Mouse (Mus musculus) urinary bladder, adult 18-20 months (tissue): ENCODE data around the gene Zfp819.

Source experiments
- DNase-seq, 2 experiments: peaks; one replicate each; pipeline ENCODE4 v3.0.0; 2022; ENCODE audit warnings: low spot score in 2 of 2, mixed read lengths in 2 of 2

Zfp819 gene

DNA sequence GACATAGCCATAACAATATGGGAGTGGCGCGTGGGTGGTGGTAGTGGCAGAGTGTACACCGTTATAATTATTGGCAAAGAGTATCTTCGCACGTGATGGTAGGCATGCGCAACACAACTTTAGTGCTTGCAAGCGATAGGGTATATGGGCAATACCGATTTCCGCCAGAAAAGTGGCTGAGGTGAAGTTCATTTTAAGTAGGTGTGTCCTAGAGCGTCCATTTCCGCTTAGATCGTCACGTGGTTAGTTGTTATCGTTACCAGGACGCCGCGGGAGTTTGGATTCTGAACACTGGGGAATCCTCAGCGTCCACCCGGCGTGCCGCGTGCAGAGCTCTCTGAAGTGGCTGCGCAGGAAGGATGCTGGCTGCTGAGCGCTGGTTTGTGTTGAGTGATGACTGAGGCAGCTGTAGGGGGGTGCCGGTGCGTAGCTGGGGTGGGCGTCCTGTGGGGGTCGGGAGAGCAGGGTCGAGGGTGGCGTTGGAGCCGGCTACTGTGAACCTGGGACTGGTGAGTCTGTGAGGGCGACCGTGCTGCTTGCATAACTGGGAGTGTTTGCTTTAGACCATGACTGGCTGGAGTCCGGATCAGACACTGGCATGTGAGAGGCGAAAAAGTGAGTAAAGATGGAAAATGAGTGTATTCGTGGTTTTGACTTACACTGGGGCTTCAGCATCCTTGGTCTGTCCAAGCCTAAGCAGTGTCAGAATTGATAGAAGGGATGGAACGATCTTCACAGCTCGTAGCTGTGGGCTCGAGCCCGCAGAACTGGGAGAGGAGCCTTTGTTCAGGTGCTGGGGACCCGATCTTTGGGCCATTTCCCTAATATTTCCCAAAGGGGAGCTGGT, at the start of gene Zfp819:
Gene Zfp819 (plus strand): TSS at position 274 of the 847 bp plus-strand sequence.
- peak; percentile 3 to 16 for DNase-seq

DNA sequence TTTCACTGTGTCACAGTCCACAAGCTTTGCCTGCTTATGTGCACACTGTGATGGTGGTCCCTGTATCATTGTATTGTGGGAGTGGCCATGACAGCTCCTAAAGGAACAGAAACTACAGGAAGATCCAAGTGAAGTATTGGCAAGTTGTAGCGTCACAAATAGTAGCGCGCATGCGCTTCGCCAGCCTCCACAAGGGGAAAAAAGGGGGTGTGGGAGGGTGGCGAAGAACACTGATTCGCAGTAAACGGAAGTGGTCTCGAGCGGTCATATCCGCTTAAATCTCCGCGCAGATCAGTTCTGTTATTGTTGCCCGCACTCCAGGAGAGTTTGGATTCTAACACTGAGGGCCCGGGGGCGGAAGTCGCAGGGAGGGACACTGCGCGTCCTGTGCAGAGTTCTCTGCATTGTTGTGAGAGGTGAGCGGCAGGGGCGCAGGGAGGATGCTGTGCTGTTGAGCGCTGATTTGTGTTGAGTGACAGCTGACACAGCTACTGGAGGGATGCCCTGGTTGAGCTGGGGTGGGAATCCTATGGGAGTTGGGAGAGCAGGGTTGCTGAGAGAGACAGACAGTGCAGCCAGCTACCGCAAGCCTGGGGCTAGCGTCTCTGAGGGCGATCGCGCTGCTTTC, 44.8 kb upstream of the Zfp819 start, which contains the start of gene Zfp658:
Gene Zfp658 (plus strand): TSS at position 251 of the 628 bp plus-strand sequence.
- peak; percentile 56 to 74 for DNase-seq

DNA sequence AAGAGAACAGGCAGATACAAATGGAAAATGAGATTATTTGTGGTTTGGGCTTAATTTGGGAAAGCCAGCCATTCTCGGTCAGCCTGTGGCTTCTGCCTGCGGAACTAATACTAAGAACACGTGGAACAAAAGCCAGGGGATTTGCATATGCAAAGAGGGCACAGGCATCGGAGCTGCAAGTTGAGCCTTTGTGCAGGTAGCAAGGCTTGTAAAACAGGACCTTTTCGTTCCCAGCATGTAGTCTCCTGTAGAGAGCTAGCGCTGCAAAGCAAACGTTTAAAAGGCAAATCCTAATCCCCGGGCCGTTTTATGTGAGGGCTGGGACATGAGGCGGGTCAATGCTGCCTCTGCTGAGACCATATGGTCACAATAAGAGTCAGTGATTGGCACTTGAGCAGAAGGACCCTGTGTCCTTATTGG, 44.3 kb upstream of the Zfp819 start:
- no peak for DNase-seq

GRCm38 (mm10) chr7:43563300-43563699, 43.7 kb upstream of the Zfp819 start:
- no peak for DNase-seq

DNA sequence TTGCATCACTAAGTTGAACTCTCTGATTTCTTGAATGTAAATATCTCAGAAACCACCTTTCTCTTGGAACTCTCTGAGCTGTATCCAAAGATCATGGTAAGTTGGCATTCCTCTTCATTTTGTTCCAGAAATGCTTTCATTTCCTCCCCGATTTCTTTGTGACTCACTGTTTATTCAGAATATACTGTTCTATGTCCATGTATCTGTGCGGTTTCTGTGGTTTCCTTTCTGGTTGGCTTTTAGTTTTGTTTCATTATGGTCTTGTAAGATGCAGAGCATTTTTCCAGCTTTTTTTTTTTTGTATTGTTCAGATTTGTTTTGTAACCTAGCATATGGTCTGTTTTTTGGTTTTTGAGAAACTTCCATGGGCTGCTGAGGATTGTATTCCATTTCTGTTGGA, 35.8 kb upstream of the Zfp819 start:
- DNase-seq: no peak

DNA sequence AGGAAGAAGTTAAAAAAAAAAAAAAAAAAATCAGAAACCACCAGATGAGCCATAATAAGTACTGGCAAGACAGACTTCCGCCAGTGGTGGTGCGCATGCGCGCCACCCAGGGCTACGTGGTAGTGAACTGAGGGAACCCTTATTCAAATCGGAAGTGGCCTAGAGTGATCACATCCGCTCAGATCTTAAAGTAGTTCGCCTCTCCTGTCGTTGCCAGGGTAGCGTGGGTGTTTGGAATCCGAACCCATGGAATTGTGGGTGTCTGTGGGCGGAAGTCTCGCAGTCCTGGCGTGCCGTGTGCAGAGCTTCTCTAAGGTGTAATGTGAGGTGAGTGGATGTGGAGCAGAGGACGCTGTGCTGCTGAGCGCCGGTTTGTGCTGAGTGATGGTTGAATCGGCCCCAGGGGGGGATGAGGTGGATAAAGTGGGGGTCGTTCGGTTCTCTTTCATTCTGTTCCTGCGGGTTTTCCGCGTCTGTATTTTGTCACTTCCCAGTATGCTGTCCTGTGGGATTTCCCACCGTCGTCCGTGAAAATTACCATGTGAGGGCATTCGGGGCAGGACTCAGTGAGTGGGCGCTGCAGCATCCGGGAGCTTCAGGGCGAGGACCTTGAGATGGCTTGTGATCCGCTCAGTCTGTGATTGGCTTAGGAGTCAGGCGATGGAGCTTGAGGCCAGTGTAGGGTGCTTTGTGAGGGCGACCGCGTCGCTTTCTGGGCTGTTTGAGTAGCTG, 27.4 kb upstream of the Zfp819 start, which contains the start of gene Zfp719:
Gene Zfp719 (plus strand): TSS at position 171 of the 732 bp plus-strand sequence.
- peak; percentile 62 to 87 for DNase-seq

GRCm38 (mm10) chr7:43580526-43580925, 26.4 kb upstream of the Zfp819 start:
- DNase-seq: no peak

- no peak for DNase-seq
Measured at GRCm38 (mm10) chr7:43584790-43585189, 22.2 kb upstream of the Zfp819 start.

- DNase-seq: no peak
Measured at GRCm38 (mm10) chr7:43601884-43602283, 5.1 kb upstream of the Zfp819 start.

DNA sequence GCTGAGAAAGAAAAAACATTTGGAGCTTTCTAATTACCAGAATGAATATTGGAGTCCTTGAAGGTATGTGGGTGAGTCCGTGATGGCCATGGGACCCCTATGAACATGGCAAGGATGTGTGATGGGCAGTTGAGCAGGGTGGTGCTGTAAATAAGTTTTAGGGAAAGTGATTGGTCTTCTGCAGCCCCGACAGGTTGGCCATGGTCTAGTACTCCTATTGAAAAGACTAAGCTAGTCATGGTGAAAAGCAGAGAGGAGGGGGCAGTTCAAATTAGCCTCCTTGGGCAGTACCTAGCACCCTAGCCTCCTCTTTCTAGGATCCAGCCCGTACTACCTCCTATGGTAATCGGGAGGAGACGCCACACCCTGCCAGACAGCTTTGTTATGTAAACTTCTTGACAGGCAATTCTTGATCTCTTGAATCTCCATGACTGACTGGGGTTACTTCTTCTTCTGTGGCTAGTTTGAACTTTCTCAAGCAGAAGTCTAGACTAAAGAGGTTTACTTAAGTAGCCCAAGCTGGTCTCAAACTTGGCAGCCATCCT, 846 bp downstream of the Zfp819 start:
- DNase-seq: no peak

- no peak for DNase-seq
Measured at GRCm38 (mm10) chr7:43608316-43608824, 1.4 kb downstream of the Zfp819 start.

DNA sequence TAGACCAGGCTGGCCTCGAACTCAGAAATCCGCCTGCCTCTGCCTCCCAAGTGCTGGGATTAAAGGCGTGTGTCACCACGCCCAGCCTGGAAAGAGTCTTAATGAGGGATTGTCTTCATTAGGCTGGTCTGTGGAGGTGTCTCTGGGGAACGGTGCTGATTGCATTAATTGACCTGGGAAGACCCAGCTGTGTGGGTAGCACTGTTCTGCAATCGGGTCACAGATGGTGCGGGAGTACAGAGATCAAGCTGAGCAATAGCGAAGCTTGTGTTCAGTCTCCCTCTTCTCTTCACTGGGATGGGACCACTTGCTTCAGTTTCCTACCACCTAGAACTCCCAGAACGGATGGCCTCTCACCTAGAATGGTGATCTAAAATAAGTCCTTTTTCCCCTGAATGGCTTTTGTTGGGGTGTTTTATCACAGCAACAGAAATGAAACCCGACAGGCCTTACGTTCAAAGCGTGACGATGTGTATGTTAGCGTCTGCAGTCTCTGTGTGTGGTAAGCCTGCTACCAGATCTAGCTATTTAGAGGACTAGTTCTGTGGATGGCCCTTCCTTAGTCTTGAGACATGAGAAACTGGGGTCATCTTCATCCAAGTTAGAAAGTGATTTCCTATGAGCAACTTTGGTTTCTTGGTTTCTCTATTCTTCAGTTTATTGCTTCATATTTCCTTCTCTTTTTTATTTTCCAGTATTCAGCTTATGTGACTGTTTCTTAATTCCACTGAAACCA, 7.0 kb downstream of the Zfp819 start:
- no peak for DNase-seq

DNA sequence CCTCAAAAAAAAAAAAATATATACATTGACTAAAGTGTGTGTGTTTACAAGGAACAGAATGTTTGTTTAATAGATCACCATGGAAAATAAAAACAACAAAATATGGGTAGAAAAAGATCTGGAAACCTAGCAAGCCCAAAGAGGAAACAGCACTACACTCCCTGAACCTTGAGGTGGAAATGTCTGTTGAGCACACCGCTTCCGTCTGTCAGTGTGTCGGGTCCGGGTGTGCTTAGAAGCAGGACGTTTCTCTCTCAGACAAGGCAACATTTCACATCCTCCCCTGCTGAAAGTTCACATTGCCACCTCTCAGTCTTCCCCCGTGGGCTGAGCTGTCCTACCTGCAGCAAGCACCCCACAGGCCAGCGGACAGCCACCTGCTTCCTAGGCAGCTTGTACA, 16.0 kb downstream of the Zfp819 start:
- DNase-seq: no peak

- DNase-seq: no peak
Measured at GRCm38 (mm10) chr7:43623819-43624218, 16.9 kb downstream of the Zfp819 start.

- no peak for DNase-seq
Measured at GRCm38 (mm10) chr7:43625065-43625464, 18.1 kb downstream of the Zfp819 start.

GRCm38 (mm10) chr7:43625794-43626422, 18.9 kb downstream of the Zfp819 start:
- no peak for DNase-seq

GRCm38 (mm10) chr7:43633940-43634339, 27.0 kb downstream of the Zfp819 start:
- DNase-seq: no peak

- DNase-seq: no peak
Measured at GRCm38 (mm10) chr7:43634500-43634899, 27.5 kb downstream of the Zfp819 start, which contains the start of gene Ceacam18. Gene Ceacam18, plus strand, starts transcription at chr7:43634707.

DNA sequence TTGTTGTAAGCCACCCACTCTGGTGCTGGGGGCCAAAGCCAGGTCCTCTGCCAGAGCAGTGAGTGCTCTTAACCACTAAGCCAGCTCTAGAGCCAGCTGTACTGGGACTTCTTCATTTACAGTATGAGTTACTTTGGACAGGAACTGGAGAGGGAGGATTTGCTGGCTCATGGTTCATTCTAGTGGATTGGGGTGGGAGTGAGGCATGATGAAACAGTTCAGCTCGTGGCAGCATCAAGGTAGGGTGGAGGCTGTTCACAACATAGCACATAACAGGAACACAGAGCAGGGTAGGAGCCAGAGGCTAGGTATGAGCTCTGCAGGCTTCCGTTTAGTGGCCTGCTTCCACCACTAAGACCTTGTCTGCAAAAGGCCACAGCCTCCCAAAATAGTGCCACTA, 29.2 kb downstream of the Zfp819 start:
- no peak for DNase-seq

DNA sequence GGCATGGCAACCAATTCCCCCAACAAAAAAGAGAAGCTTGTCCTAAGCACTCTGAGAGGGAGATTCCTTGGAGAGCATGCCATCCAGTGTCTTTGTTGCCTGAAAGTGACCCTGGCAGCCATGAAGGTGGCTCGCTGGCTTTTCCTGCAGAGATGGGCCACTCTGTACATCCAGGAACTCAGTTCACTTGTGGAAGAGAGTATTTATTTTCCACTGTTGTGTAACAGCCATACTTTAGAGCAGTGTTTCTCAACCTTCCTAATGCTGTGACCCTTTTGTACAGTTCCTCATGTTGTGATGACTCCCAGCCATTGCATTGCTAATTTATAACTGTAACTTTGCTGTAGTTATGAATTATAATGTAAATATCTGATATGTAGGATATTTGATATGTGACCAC, 30.1 kb downstream of the Zfp819 start:
- no peak for DNase-seq
